Mouse (Mus musculus): ENCODE measurements around the gene Mid1.

Mid1 gene

GRCm38 (mm10) chrX:169807744-169808143 is 122.7 kb downstream of the Mid1 start:
- POLR2A ChIA-PET = no interaction called here
- CTCF ChIA-PET = no interaction called here

- ChIA-PET POLR2A (no interaction called here), CTCF (no interaction called here)
Observed at GRCm38 (mm10) chrX:169811318-169811717, 126.3 kb downstream of the Mid1 start.

GRCm38 (mm10) chrX:169811783-169812182 is 126.8 kb downstream of the Mid1 start:
- POLR2A ChIA-PET = no interaction called here
- CTCF ChIA-PET = no interaction called here

GRCm38 (mm10) chrX:169813673-169814072 is 128.7 kb downstream of the Mid1 start:
- ChIA-PET POLR2A (interaction anchor here in 2 of 4 experiments (0.7 to 0.9 kb wide), 2 partner anchors 70 to 86 kb away, joined by 4 to 6 read pairs; no protein-coding TSS in a partner anchor), CTCF (no interaction called here)

- CTCF ChIA-PET = no interaction called here
- POLR2A ChIA-PET = no interaction called here
Observed at GRCm38 (mm10) chrX:169826947-169827346, 141.9 kb downstream of the Mid1 start.

GRCm38 (mm10) chrX:169827720-169828119 is 142.7 kb downstream of the Mid1 start:
- ChIA-PET POLR2A (no interaction called here), CTCF (no interaction called here)

- ChIA-PET CTCF (no interaction called here), POLR2A (no interaction called here)
Observed at GRCm38 (mm10) chrX:169828136-169828535, 143.1 kb downstream of the Mid1 start.

- CTCF ChIA-PET = no interaction called here
- POLR2A ChIA-PET = no interaction called here
Observed at GRCm38 (mm10) chrX:169830052-169830451, 145.1 kb downstream of the Mid1 start.

GRCm38 (mm10) chrX:169837947-169838649 is 153.1 kb downstream of the Mid1 start:
- CTCF ChIA-PET = no interaction called here
- POLR2A ChIA-PET = no interaction called here

GRCm38 (mm10) chrX:169838650-169838971 is 153.6 kb downstream of the Mid1 start:
- POLR2A ChIA-PET = no interaction called here

GRCm38 (mm10) chrX:169843267-169843666 is 158.3 kb downstream of the Mid1 start:
- CTCF ChIA-PET = no interaction called here
- POLR2A ChIA-PET = interaction anchor here in 1 of 4 experiments (0.5 kb wide), 1 partner anchor 18 kb away, joined by 3 read pairs; no protein-coding TSS in a partner anchor

More at GRCm38 (mm10) chrX:169838650-169838971, 153.6 kb downstream of the Mid1 start:
- CTCF ChIA-PET = no interaction called here

- POLR2A ChIA-PET = no interaction called here
- CTCF ChIA-PET = no interaction called here
Observed at GRCm38 (mm10) chrX:169844150-169844772, 159.3 kb downstream of the Mid1 start.

- ChIA-PET CTCF (no interaction called here), POLR2A (no interaction called here)
Observed at GRCm38 (mm10) chrX:169846187-169846586, 161.2 kb downstream of the Mid1 start.

- POLR2A ChIA-PET = no interaction called here
Observed at GRCm38 (mm10) chrX:169861194-169861720, 176.3 kb downstream of the Mid1 start.

GRCm38 (mm10) chrX:169862440-169862839 is 177.4 kb downstream of the Mid1 start:
- CTCF ChIA-PET = no interaction called here
- POLR2A ChIA-PET = no interaction called here

More at GRCm38 (mm10) chrX:169861194-169861720, 176.3 kb downstream of the Mid1 start:
- CTCF ChIA-PET = no interaction called here

- POLR2A ChIA-PET = no interaction called here
- CTCF ChIA-PET = no interaction called here
Observed at GRCm38 (mm10) chrX:169862848-169863247, 177.8 kb downstream of the Mid1 start.

GRCm38 (mm10) chrX:169863841-169864240 is 178.8 kb downstream of the Mid1 start:
- CTCF ChIA-PET = no interaction called here
- POLR2A ChIA-PET = no interaction called here

GRCm38 (mm10) chrX:169868223-169868622 is 183.2 kb downstream of the Mid1 start:
- ChIA-PET POLR2A (no interaction called here), CTCF (no interaction called here)

- ChIA-PET CTCF (no interaction called here), POLR2A (no interaction called here)
Observed at GRCm38 (mm10) chrX:169874475-169874874, 189.5 kb downstream of the Mid1 start.

- POLR2A ChIA-PET = interaction anchor here in 2 of 4 experiments (0.9 to 1.5 kb wide), 5 partner anchors 10 to 80 kb away, joined by 3 to 5 read pairs (median 3); no protein-coding TSS in a partner anchor
Observed at GRCm38 (mm10) chrX:169879481-169880362, 194.7 kb downstream of the Mid1 start.

More at GRCm38 (mm10) chrX:169879481-169880362, 194.7 kb downstream of the Mid1 start:
- CTCF ChIA-PET = interaction anchor here in 1 of 4 experiments (0.6 to 1.3 kb wide), 2 partner anchors 9 to 170 kb away, joined by 3 read pairs; no protein-coding TSS in a partner anchor

Measured in embryonic stem cell, embryonic (primary cell).